Mouse (Mus musculus) intestine, embryonic 14.5 days (tissue): ENCODE measurements around the gene Frrs1l. TPM values are rescaled to one million over a fixed set of nuclear protein-coding genes. Genes with fewer than 3 reads are reported as not detected.

Experiments
- ATAC-seq: fragments of 200-750 bp; cut with Nextera tagmentation; replicated peaks from 2 replicates; pipeline ENCODE4 v1.8.0; 2017; ENCODE audit warnings: low read depth, moderate number of reproducible peaks, moderate TSS enrichment, moderate library complexity; ENCODE audit not compliant: low FRiP score, low TSS enrichment
- DNase-seq: peaks from one replicate; pipeline ENCODE4 v3.0.0-alpha.2; 2018; ENCODE audit warnings: low spot score
- H3K27ac ChIP-seq: fragments of 300-500 bp; sonication (generic); 2 replicates; pipeline ENCODE4 v1.5.1; 2014; ENCODE audit warnings: low read depth, mild to moderate bottlenecking, control low read depth
- H3K27me3 ChIP-seq: fragments of 300-500 bp; sonication (generic); replicated peaks from 2 replicates; pipeline ENCODE4 v1.6.1; 2014; ENCODE audit warnings: low read length, control low read depth; ENCODE audit not compliant: control insufficient read depth, insufficient read depth
- H3K36me3 ChIP-seq: fragments of 300-500 bp; sonication (generic); 2 replicates; pipeline ENCODE4 v1.6.1; 2014; ENCODE audit warnings: low read length, control low read depth; ENCODE audit not compliant: control insufficient read depth, insufficient read depth
- H3K4me1 ChIP-seq: fragments of 300-500 bp; sonication (generic); replicated peaks from 2 replicates; pipeline ENCODE4 v1.6.1; 2014; ENCODE audit warnings: low read length, control low read depth, mixed read lengths; ENCODE audit not compliant: control insufficient read depth, insufficient read depth
- H3K4me2 ChIP-seq: fragments of 300-500 bp; sonication (generic); 2 replicates; pipeline ENCODE4 v1.6.1; 2014; ENCODE audit warnings: low read length
- H3K4me3 ChIP-seq: fragments of 300-500 bp; sonication (generic); 2 replicates; pipeline ENCODE4 v1.5.1; 2014; ENCODE audit warnings: low read depth, low read length, control low read depth, mixed read lengths
- H3K9ac ChIP-seq: fragments of 300-500 bp; sonication (generic); 2 replicates; pipeline ENCODE4 v1.6.1; 2014; ENCODE audit warnings: mild to moderate bottlenecking, low read length
- H3K9me3 ChIP-seq: fragments of 300-500 bp; sonication (generic); 2 replicates; pipeline ENCODE4 v1.6.1; 2016; ENCODE audit warnings: low read length, control low read depth; ENCODE audit not compliant: control insufficient read depth
- WGBS: fragments of 180-500 bp; shearing (Covaris S2); extraction: QIAGEN DNeasy Blood & Tissue Kit; methylation state at CpG from one replicate; pipeline ENCODE4 v1.1.7; 2014; 5-methylcytosine and 5-hydroxymethylcytosine counted together
- polyA plus RNA-seq: library from polyadenylated mRNA; unstranded; fragments of >200 nt; fragmentation: Nextera tagmentation; extraction: Ambion mirVana; gene quantifications from 2 replicates; pipeline ENCODE4 v1.2.1, GENCODE M21; 2014

Gene Frrs1l
- polyA plus RNA-seq, result 1.2 and 1.4 TPM in 2 replicates

GRCm38 (mm10) chr4:56990215-56990584 is at the start of gene Frrs1l:
Gene Frrs1l (minus strand): TSS chr4:56990391.
- Histone ChIP-seq H3K4me3 (peak within 1 kb of the TSS; percentile 57), H3K27me3 (peaks cover 43% of the 10 kb centered on the region), H3K36me3 (no peaks in the 10 kb centered on the region), H3K4me2 (peak within 1 kb of the TSS; percentile 98), H3K9me3 (0 out of 2 replicates have a peak, but pooled peaks cover 8% of the 10 kb centered on the region), H3K9ac (peak within 1 kb of the TSS; percentile 53), H3K4me1 (no peaks in the 10 kb centered on the region), H3K27ac (no peak within 1 kb of the TSS)
- whole genome bisulfite sequencing, result under 1% methylated on average over 19 of the region's 44 CpGs
- DNase-seq (no peak), ATAC-seq (peak; percentile 47; the same call in 1 of the 2 replicates)

- H3K27me3 ChIP-seq, result no peaks in the 10 kb centered on the region
- H3K9ac ChIP-seq, result peak overlapping the region; percentile 20; the same call in 1 of the 2 replicates
- no peak overlapping the region for H3K27ac ChIP-seq
- 15% methylated on average over 20 of the region's 23 CpGs for WGBS
- DNase-seq (peak; percentile 58), ATAC-seq (peak; percentile 76; the same call in 1 of the 2 replicates)
- H3K4me2 ChIP-seq, result peak overlapping the region; percentile 48
- H3K4me1 ChIP-seq, result peaks cover 8% of the 10 kb centered on the region
- H3K36me3 ChIP-seq, result no peaks in the 10 kb centered on the region
- no peaks in the 10 kb centered on the region for H3K9me3 ChIP-seq
- peak overlapping the region; percentile 18; the same call in 1 of the 2 replicates for H3K4me3 ChIP-seq
Observed at GRCm38 (mm10) chr4:57039127-57040031, 49.2 kb upstream of the Frrs1l start.

- no peaks in the 10 kb centered on the region for H3K9me3 ChIP-seq
- no peak overlapping the region for H3K9ac ChIP-seq
- no peak for DNase-seq
- ATAC-seq, result no peak
- no peak overlapping the region for H3K4me3 ChIP-seq
- no peak overlapping the region for H3K27ac ChIP-seq
- H3K36me3 ChIP-seq, result no peaks in the 10 kb centered on the region
- H3K4me2 ChIP-seq, result no peak overlapping the region
- no peaks in the 10 kb centered on the region for H3K27me3 ChIP-seq
- peaks cover 8% of the 10 kb centered on the region for H3K4me1 ChIP-seq
- WGBS, result 75% methylated on average over 7 of the region's 7 CpGs
Observed at GRCm38 (mm10) chr4:57037554-57037953, 47.4 kb upstream of the Frrs1l start.

- Histone ChIP-seq H3K27me3 (no peaks in the 10 kb centered on the region), H3K27ac (no peak overlapping the region), H3K9ac (no peak overlapping the region), H3K36me3 (no peaks in the 10 kb centered on the region), H3K4me3 (no peak overlapping the region), H3K4me1 (peaks cover 2% of the 10 kb centered on the region), H3K4me2 (no peak overlapping the region), H3K9me3 (no peaks in the 10 kb centered on the region)
- 78% methylated on average over 5 of the region's 5 CpGs for WGBS
- ATAC-seq (no peak), DNase-seq (no peak)
Observed at GRCm38 (mm10) chr4:57034169-57034568, 44.0 kb upstream of the Frrs1l start.

- ATAC-seq, result no peak
- WGBS, result 58% methylated on average over 4 of the region's 4 CpGs
Observed at GRCm38 (mm10) chr4:57031440-57031839, 41.2 kb upstream of the Frrs1l start.

GRCm38 (mm10) chr4:57027954-57028353 is 37.8 kb upstream of the Frrs1l start:
- Histone ChIP-seq H3K36me3 (no peaks in the 10 kb centered on the region), H3K9me3 (no peaks in the 10 kb centered on the region), H3K4me1 (no peaks in the 10 kb centered on the region), H3K27ac (no peak overlapping the region), H3K27me3 (no peaks in the 10 kb centered on the region), H3K4me3 (no peak overlapping the region), H3K9ac (no peak overlapping the region), H3K4me2 (no peak overlapping the region)
- ATAC-seq (no peak), DNase-seq (no peak)
- 60% methylated on average over 10 of the region's 10 CpGs for WGBS

More at GRCm38 (mm10) chr4:57031440-57031839, 41.2 kb upstream of the Frrs1l start:
- Histone ChIP-seq H3K9me3 (no peaks in the 10 kb centered on the region), H3K27me3 (no peaks in the 10 kb centered on the region), H3K4me3 (no peak overlapping the region), H3K4me2 (no peak overlapping the region), H3K4me1 (no peaks in the 10 kb centered on the region), H3K27ac (no peak overlapping the region), H3K9ac (no peak overlapping the region), H3K36me3 (no peaks in the 10 kb centered on the region)
- no peak for DNase-seq

- DNase-seq, result no peak
Observed at GRCm38 (mm10) chr4:57023527-57023926, 33.3 kb upstream of the Frrs1l start.

GRCm38 (mm10) chr4:57021288-57021687 is 31.1 kb upstream of the Frrs1l start:
- H3K9ac ChIP-seq, result no peak overlapping the region
- DNase-seq (no peak), ATAC-seq (no peak)
- no peak overlapping the region for H3K27ac ChIP-seq
- WGBS, result 90% methylated on average over 3 of the region's 3 CpGs
- H3K4me2 ChIP-seq, result no peak overlapping the region
- no peaks in the 10 kb centered on the region for H3K27me3 ChIP-seq
- H3K4me3 ChIP-seq, result no peak overlapping the region
- H3K36me3 ChIP-seq, result no peaks in the 10 kb centered on the region
- H3K9me3 ChIP-seq, result no peaks in the 10 kb centered on the region
- H3K4me1 ChIP-seq, result no peaks in the 10 kb centered on the region

More at GRCm38 (mm10) chr4:57023527-57023926, 33.3 kb upstream of the Frrs1l start:
- H3K4me2 ChIP-seq, result no peak overlapping the region
- no peak overlapping the region for H3K9ac ChIP-seq
- H3K4me1 ChIP-seq, result no peaks in the 10 kb centered on the region
- no peak for ATAC-seq
- no peaks in the 10 kb centered on the region for H3K9me3 ChIP-seq
- no peaks in the 10 kb centered on the region for H3K36me3 ChIP-seq
- no peak overlapping the region for H3K4me3 ChIP-seq
- no peaks in the 10 kb centered on the region for H3K27me3 ChIP-seq
- WGBS, result 51% methylated on average over 3 of the region's 3 CpGs
- no peak overlapping the region for H3K27ac ChIP-seq
